Mouse (Mus musculus): ENCODE measurements at regions not wholly inside any gene's neighbourhood (a gene's known extent, or its start where the extent isn't known, plus 50 kb on each side); places are given as distances from the start of the nearest gene placed in this dataset.

- no peak for DNase-seq (ENCODE audit: low spot score)
Measured at GRCm38 (mm10) chr6:102977122-102977521, 404.2 kb upstream of the Cntn3 start.

GRCm38 (mm10) chr6:103023326-103023725 is 450.4 kb upstream of the Cntn3 start:
- DNase-seq (ENCODE audit: low spot score): no peak

- DNase-seq (ENCODE audit: low spot score): no peak
Measured at GRCm38 (mm10) chr6:103024006-103024405, 451.1 kb upstream of the Cntn3 start.

GRCm38 (mm10) chr6:103028150-103028549 is 455.2 kb upstream of the Cntn3 start:
- no peak for DNase-seq (ENCODE audit: low spot score)

GRCm38 (mm10) chr6:103033418-103033817 is 460.5 kb upstream of the Cntn3 start:
- DNase-seq (ENCODE audit: low spot score): no peak

GRCm38 (mm10) chr6:103033919-103034318 is 461.0 kb upstream of the Cntn3 start:
- DNase-seq (ENCODE audit: low spot score): no peak

GRCm38 (mm10) chr6:103060591-103060990 is 449.8 kb upstream of the Chl1 start:
- DNase-seq (ENCODE audit: low spot score): no peak

- DNase-seq (ENCODE audit: low spot score): no peak
Measured at GRCm38 (mm10) chr6:103106189-103106588, 404.2 kb upstream of the Chl1 start.

- no peak for DNase-seq (ENCODE audit: low spot score)
Measured at GRCm38 (mm10) chr6:103119537-103119936, 390.8 kb upstream of the Chl1 start.

GRCm38 (mm10) chr6:103140851-103141250 is 369.5 kb upstream of the Chl1 start:
- peak; percentile 2 for DNase-seq (ENCODE audit: low spot score)

- DNase-seq (ENCODE audit: low spot score): no peak
Measured at GRCm38 (mm10) chr6:103177851-103178250, 332.5 kb upstream of the Chl1 start.

- no peak for DNase-seq (ENCODE audit: low spot score)
Measured at GRCm38 (mm10) chr6:103183355-103183754, 327.0 kb upstream of the Chl1 start.

GRCm38 (mm10) chr6:103196838-103197237 is 313.5 kb upstream of the Chl1 start:
- no peak for DNase-seq (ENCODE audit: low spot score)

GRCm38 (mm10) chr6:103201605-103202004 is 308.8 kb upstream of the Chl1 start:
- no peak for DNase-seq (ENCODE audit: low spot score)

GRCm38 (mm10) chr6:103209202-103209601 is 301.2 kb upstream of the Chl1 start:
- DNase-seq (ENCODE audit: low spot score): no peak

GRCm38 (mm10) chr6:103213160-103213559 is 297.2 kb upstream of the Chl1 start:
- DNase-seq (ENCODE audit: low spot score): no peak

- no peak for DNase-seq (ENCODE audit: low spot score)
Measured at GRCm38 (mm10) chr6:103236896-103237295, 273.5 kb upstream of the Chl1 start.

GRCm38 (mm10) chr6:103268984-103269383 is 241.4 kb upstream of the Chl1 start:
- no peak for DNase-seq (ENCODE audit: low spot score)

GRCm38 (mm10) chr6:103272216-103272615 is 238.2 kb upstream of the Chl1 start:
- DNase-seq (ENCODE audit: low spot score): no peak

- no peak for DNase-seq (ENCODE audit: low spot score)
Measured at GRCm38 (mm10) chr6:103275071-103275470, 235.3 kb upstream of the Chl1 start.

- no peak for DNase-seq (ENCODE audit: low spot score)
Measured at GRCm38 (mm10) chr6:103275476-103275875, 234.9 kb upstream of the Chl1 start.

- DNase-seq (ENCODE audit: low spot score): no peak
Measured at GRCm38 (mm10) chr6:103296015-103296414, 214.4 kb upstream of the Chl1 start.

- DNase-seq (ENCODE audit: low spot score): no peak
Measured at GRCm38 (mm10) chr6:103306420-103307249, 203.8 kb upstream of the Chl1 start.

GRCm38 (mm10) chr6:103307250-103307580 is 203.2 kb upstream of the Chl1 start:
- DNase-seq (ENCODE audit: low spot score): no peak
